Mouse (Mus musculus) forebrain, postnatal 0 days (tissue): ENCODE measurements around the gene Zfp3. TPM values are rescaled to one million over a fixed set of nuclear protein-coding genes. Genes with fewer than 3 reads are reported as not detected.

Experiments
- ATAC-seq: fragments of 200-750 bp; cut with Nextera tagmentation; 2 replicates; pipeline ENCODE4 v1.8.0; 2017; ENCODE audit warnings: mild to moderate bottlenecking, moderate library complexity
- DNase-seq: peaks from one replicate; pipeline ENCODE4 v3.0.0-alpha.2; 2015
- H3K27ac ChIP-seq: fragments of 300-500 bp; sonication (generic); 2 replicates; pipeline ENCODE4 v1.5.1; 2014; ENCODE audit warnings: low read depth, mild to moderate bottlenecking, antibody characterized with exemption, low read length, moderate library complexity, mixed read lengths
- H3K27me3 ChIP-seq: fragments of 300-500 bp; sonication (generic); 2 replicates; pipeline ENCODE4 v1.6.1; 2014; ENCODE audit warnings: mild to moderate bottlenecking, low read length, mixed read lengths; ENCODE audit not compliant: insufficient read depth
- H3K36me3 ChIP-seq: fragments of 300-500 bp; sonication (generic); 2 replicates; pipeline ENCODE4 v1.6.1; 2014; ENCODE audit warnings: mild to moderate bottlenecking, moderate library complexity; ENCODE audit not compliant: insufficient read depth
- H3K4me1 ChIP-seq: fragments of 300-500 bp; sonication (generic); 2 replicates; pipeline ENCODE4 v1.6.1; 2014; ENCODE audit warnings: antibody characterized with exemption; ENCODE audit not compliant: insufficient read depth
- H3K4me2 ChIP-seq: fragments of 300-500 bp; sonication (generic); 2 replicates; pipeline ENCODE4 v1.6.1; 2014; ENCODE audit warnings: low read depth, mild to moderate bottlenecking, moderate library complexity
- H3K4me3 ChIP-seq: fragments of 300-500 bp; sonication (generic); 2 replicates; pipeline ENCODE4 v1.5.1; 2014; ENCODE audit warnings: low read depth, low read length, mixed read lengths
- H3K9ac ChIP-seq: fragments of 300-500 bp; sonication (generic); 2 replicates; pipeline ENCODE4 v1.6.1; 2014; ENCODE audit warnings: mild to moderate bottlenecking
- H3K9me3 ChIP-seq: fragments of 300-500 bp; sonication (generic); 2 replicates; pipeline ENCODE4 v1.6.1; 2016; ENCODE audit warnings: low read length
- CTCF ChIP-seq: sonication (generic); IDR thresholded peaks from 2 replicates; pipeline ENCODE4 v1.5.1; 2016; ENCODE audit warnings: antibody characterized with exemption, control low read depth, low read depth
- WGBS: fragments of 180-500 bp; shearing (Covaris S2); extraction: QIAGEN DNeasy Blood & Tissue Kit; methylation state at CpG from one replicate; pipeline ENCODE4 v1.1.7; 2014; 5-methylcytosine and 5-hydroxymethylcytosine counted together
- polyA plus RNA-seq: library from polyadenylated mRNA; unstranded; fragments of >200 nt; fragmentation: Nextera tagmentation; extraction: Ambion mirVana; gene quantifications from 2 replicates; pipeline ENCODE4 v1.2.1, GENCODE M21; 2015
- total RNA-seq: library from RNA; depleted of rRNA; stranded (reverse); fragments of >200 nt; gene quantifications from 2 replicates; pipeline ENCODE4 v1.2.3, GENCODE M21; 2014; rRNA removed

Gene Zfp3
- total RNA-seq (13.4 and 14.8 TPM in 2 replicates), polyA plus RNA-seq (13.5 and 15.1 TPM in 2 replicates)

DNA sequence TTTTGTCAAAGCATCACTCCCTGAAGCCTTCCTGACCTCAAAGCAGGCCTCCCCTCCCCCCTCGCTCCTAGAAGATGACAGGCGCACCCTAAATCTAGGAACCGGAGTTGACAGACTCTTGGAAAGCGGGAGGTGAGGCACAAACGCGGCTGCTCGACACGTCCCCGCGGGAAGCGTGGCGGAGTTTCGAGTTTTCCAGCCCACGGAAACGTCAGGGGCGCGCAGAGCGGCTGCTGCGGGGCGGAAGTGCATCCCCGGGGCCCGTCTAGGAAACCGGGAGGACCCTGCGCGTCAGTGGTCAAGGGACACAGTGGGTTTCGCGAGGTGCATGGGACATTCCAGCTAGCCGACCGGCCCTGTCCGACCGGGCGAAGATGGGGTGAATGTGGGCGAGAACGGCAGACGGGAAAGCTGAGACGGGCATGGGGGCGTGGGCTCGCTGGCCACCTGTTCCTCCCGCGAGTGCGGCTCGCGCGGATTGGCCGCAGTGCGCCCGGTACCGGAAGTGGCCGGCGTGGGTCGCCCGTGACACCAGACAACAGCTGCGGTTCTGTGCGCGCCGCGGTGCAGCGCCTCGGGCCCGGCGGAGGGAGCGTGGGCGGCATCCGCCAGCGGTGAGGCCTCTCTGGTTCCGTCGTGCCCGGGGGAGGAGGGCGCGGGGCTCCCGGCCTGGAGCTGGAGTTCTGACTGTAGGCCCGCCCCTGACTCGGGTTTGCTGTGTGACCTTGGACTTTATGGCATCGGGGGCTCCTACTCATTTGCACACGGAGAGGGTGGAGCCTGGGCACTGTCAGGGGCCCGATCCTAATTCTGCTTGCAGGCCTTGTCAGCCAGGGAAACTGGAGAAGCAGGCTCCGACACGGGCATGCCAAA lies at the start of gene Zfp3:
Gene Zfp3, plus strand, starts transcription at position 274 of the 873 bp plus-strand sequence.
- Histone ChIP-seq H3K4me1 (peaks cover 8% of the 10 kb centered on the region; the same call in 1 of the 2 replicates), H3K27ac (peak within 1 kb of the TSS; percentile 83), H3K9ac (peak within 1 kb of the TSS; percentile 87), H3K4me3 (peak within 1 kb of the TSS; percentile 75), H3K9me3 (no peaks in the 10 kb centered on the region), H3K4me2 (peak within 1 kb of the TSS; percentile 67), H3K27me3 (no peaks in the 10 kb centered on the region), H3K36me3 (peaks cover 4% of the 10 kb centered on the region; the same call in 1 of the 2 replicates)
- peak; percentile 92 for ATAC-seq
- peak; percentile 84 for DNase-seq
- no peak for TF ChIP-seq CTCF
- WGBS: under 1% methylated on average over 74 of the region's 78 CpGs

DNA sequence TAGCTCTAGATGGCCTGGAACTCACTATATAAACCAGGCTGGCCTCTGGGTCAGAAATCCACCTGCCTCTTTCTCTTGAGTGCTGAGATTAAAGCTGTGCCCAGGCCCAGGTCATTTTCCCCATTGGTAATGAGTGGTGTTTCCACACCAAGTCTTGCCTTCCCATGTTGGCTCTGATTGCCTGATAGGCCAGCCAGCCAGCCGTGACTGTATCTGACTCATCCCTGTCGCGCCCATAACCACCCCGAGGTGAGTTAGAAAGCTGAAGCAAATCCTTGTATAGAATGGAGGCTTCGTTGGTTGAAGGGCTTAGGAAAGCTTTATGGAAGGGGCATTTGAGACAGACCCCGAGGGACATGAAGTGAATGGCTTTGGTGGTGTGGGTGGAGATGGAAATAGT lies 48.2 kb upstream of the Zfp3 start:
- H3K9me3 ChIP-seq: no peaks in the 10 kb centered on the region
- H3K36me3 ChIP-seq: peaks cover 64% of the 10 kb centered on the region
- no peak overlapping the region for H3K27ac ChIP-seq
- ATAC-seq (no peak), DNase-seq (no peak)
- TF ChIP-seq CTCF: no peak
- no peaks in the 10 kb centered on the region for H3K4me1 ChIP-seq
- WGBS: 92% methylated on average over 6 of the region's 6 CpGs
- H3K9ac ChIP-seq: no peak overlapping the region
- H3K4me3 ChIP-seq: no peak overlapping the region
- no peaks in the 10 kb centered on the region for H3K27me3 ChIP-seq
- no peak overlapping the region for H3K4me2 ChIP-seq

DNA sequence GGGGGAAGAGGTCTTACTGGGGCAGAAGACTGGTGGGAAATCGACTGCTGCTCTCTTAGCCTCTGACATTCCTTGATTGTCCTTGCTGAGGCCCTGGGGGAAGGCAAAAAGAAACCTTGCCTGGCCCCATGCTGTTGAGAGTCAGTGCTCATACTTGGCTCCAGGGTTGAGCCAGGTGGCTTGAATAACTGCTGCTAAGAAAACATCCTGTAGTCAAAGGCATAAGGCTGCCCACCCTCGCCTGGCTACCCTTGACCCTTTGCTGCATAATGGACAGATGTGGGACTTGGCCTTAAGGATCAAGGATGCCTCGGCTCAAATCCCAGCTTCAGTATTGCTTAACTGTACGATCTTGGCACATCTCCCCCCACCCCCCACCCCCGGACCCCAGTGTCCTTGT lies 45.5 kb upstream of the Zfp3 start:
- no peaks in the 10 kb centered on the region for H3K9me3 ChIP-seq
- WGBS: 84% methylated on average over 5 of the region's 5 CpGs
- H3K9ac ChIP-seq: no peak overlapping the region
- peaks cover 57% of the 10 kb centered on the region for H3K36me3 ChIP-seq
- no peaks in the 10 kb centered on the region for H3K4me1 ChIP-seq
- no peak for ATAC-seq
- H3K4me2 ChIP-seq: no peak overlapping the region
- H3K27me3 ChIP-seq: no peaks in the 10 kb centered on the region
- TF ChIP-seq CTCF: no peak
- H3K27ac ChIP-seq: no peak overlapping the region
- DNase-seq: no peak
- no peak overlapping the region for H3K4me3 ChIP-seq

GRCm38 (mm10) chr11:70720567-70720966 lies 43.4 kb upstream of the Zfp3 start:
- H3K36me3 ChIP-seq: peaks cover 68% of the 10 kb centered on the region

DNA sequence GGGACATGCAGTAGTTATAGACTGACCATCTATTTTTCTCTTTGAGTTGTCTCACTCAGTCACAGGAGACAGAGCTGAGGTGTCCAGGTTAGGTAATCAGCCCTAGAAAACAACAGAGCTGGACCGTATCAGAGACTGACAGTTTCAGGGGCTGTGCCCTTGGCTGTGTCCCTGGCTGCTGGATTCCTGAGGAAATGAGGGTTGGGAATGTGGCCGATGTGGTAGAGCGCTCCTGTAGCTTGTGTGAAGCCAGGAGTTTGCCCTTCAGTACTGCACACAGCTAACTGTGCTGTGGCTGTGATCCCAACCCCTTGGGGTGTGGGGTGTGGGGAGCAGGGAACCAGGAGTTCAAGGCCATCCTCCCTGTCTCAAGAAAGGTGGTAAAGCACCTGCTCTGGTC lies 42.9 kb upstream of the Zfp3 start:
- H3K9me3 ChIP-seq: no peaks in the 10 kb centered on the region
- H3K27ac ChIP-seq: no peak overlapping the region
- no peaks in the 10 kb centered on the region for H3K4me1 ChIP-seq
- peaks cover 68% of the 10 kb centered on the region for H3K36me3 ChIP-seq
- DNase-seq (no peak), ATAC-seq (no peak)
- TF ChIP-seq CTCF: no peak
- H3K4me2 ChIP-seq: no peak overlapping the region
- WGBS: 98% methylated on average over 3 of the region's 3 CpGs
- no peak overlapping the region for H3K9ac ChIP-seq
- no peak overlapping the region for H3K4me3 ChIP-seq
- H3K27me3 ChIP-seq: no peaks in the 10 kb centered on the region

More at GRCm38 (mm10) chr11:70720567-70720966, 43.4 kb upstream of the Zfp3 start:
- Histone ChIP-seq H3K4me3 (no peak overlapping the region), H3K27me3 (no peaks in the 10 kb centered on the region), H3K4me1 (no peaks in the 10 kb centered on the region), H3K9me3 (no peaks in the 10 kb centered on the region), H3K9ac (no peak overlapping the region), H3K4me2 (no peak overlapping the region), H3K27ac (no peak overlapping the region)
- WGBS: 91% methylated on average over 3 of the region's 3 CpGs
- DNase-seq: no peak
- no peak for ATAC-seq
- no peak for TF ChIP-seq CTCF

DNA sequence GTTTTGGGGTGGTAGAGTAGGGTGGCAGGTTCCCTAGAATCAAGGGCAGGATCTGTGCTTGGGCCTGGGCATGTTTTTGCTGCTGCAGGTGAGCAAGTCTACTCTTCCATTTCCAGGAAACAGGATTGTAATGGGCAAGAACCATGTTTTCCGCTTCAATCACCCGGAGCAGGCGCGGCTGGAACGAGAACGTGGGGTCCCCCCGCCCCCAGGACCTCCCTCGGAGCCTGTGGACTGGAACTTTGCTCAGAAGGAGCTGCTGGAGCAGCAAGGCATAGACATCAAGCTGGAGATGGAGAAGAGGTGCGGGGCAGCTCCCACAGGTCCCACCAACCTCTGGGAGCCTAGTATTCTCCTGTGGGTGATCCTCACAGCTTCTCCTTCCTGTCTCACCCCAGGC lies 39.3 kb upstream of the Zfp3 start:
- Histone ChIP-seq H3K4me3 (no peak overlapping the region), H3K27ac (no peak overlapping the region), H3K27me3 (no peaks in the 10 kb centered on the region), H3K9ac (no peak overlapping the region), H3K9me3 (no peaks in the 10 kb centered on the region), H3K4me2 (no peak overlapping the region), H3K4me1 (no peaks in the 10 kb centered on the region), H3K36me3 (peaks cover 72% of the 10 kb centered on the region)
- no peak for ATAC-seq
- TF ChIP-seq CTCF: no peak
- WGBS: 93% methylated on average over 9 of the region's 9 CpGs
- DNase-seq: no peak

DNA sequence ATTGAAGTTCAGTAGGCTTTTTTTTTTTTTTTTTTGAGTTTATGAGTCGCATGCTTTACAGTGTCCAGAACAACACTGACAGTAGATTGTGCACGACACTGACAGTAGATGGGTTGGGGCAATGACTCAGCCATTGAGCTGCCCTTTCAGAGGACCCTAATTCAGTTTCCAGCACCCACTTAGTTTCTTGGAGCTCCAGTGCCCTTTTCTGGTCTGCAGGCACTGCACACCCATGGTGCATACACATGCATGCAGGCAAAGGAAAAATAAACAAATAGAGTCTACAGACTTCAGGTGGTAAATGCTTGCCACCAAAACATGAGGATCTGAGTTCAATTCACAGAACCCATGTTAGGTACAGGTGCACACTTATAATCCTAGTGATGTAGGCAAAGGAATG lies 37.4 kb upstream of the Zfp3 start:
- DNase-seq (no peak), ATAC-seq (no peak)
- H3K27me3 ChIP-seq: no peaks in the 10 kb centered on the region
- no peak overlapping the region for H3K4me3 ChIP-seq
- H3K27ac ChIP-seq: no peak overlapping the region
- no peak for TF ChIP-seq CTCF
- WGBS: 89% methylated on average over 2 of the region's 2 CpGs
- H3K4me1 ChIP-seq: no peaks in the 10 kb centered on the region
- no peak overlapping the region for H3K4me2 ChIP-seq
- H3K9ac ChIP-seq: no peak overlapping the region
- H3K9me3 ChIP-seq: no peaks in the 10 kb centered on the region
- H3K36me3 ChIP-seq: peaks cover 65% of the 10 kb centered on the region
